Mouse (Mus musculus): ENCODE measurements around the gene Mgll. TPM values are rescaled to one million over a fixed set of nuclear protein-coding genes. Genes with fewer than 3 reads are reported as not detected.

Mgll gene
- polyA plus RNA-seq, 1 experiment from 2014 or later: 51.3 TPM

DNA sequence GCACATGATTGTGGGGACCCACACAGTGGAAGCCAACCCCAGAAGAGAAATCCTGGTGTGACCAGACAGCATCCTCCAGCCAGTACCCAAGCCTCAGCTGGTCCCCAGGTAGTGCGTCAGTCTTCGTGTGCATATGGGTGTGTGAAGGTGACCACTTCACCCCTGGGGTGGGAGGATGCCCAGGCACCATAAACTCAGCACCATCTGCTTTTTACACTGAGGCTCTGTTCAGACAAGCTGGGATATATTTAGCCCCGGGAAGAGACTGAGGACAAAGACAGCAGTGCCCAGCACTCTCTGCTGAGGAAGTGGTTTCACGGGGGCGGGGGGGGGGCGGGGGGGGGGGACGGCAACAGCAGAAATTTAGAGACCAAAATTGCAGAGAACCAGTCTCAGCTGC lies 87.2 kb downstream of the Mgll start:
- H3K9me3 ChIP-seq (ENCODE audit: control insufficient read depth, low read length): no peaks in the 10 kb centered on the region
- 59% methylated on average over 7 of the region's 7 CpGs for WGBS
- no peak overlapping the region for H3K4me2 ChIP-seq (replicated peaks)
- H3K36me3 ChIP-seq (replicated peaks; ENCODE audit: control insufficient read depth, insufficient read depth): no peaks in the 10 kb centered on the region
- no peak overlapping the region for H3K9ac ChIP-seq
- H3K4me1 ChIP-seq (replicated peaks; ENCODE audit: control insufficient read depth, insufficient read depth, low read length): 0 out of 2 replicates have a peak, but pooled peaks cover 8% of the 10 kb centered on the region
- H3K27me3 ChIP-seq (ENCODE audit: control insufficient read depth, insufficient read depth, low read length): no peaks in the 10 kb centered on the region
- H3K27ac ChIP-seq: no peak overlapping the region
- no peak overlapping the region for H3K4me3 ChIP-seq (replicated peaks; ENCODE audit: low read length)
- DNase-seq (ENCODE audit: low spot score) (no peak), ATAC-seq (ENCODE audit: low FRiP score) (no peak)

DNA sequence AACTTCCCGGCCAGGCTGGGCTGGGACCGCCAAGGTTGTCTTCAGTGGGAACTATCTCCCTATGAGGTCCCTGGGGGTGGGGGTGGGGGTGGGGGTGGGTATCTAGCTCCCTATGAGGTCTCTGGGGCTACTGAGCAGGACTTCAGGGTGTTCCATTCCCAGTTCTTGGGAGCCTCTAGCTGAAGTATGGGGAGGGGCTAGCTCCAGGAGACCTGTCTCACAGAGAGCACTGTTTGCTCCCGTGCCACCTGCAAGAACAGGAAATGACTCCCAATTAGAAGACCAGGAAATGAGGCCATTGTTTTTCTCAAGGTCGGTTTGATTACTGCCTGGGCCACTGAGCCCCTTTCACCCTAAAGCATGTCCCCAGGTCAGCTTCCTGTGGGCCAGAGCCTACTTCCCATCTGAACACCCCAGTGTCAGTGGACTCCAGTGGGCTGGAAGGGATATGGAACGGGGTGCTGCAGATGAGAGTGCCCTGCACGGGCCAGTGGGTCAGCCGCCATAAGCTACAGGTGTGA lies 87.7 kb downstream of the Mgll start:
- Histone ChIP-seq H3K27ac (no peak overlapping the region), H3K36me3 (replicated peaks; ENCODE audit: control insufficient read depth, insufficient read depth) (no peaks in the 10 kb centered on the region), H3K9me3 (ENCODE audit: control insufficient read depth, low read length) (no peaks in the 10 kb centered on the region), H3K27me3 (ENCODE audit: control insufficient read depth, insufficient read depth, low read length) (no peaks in the 10 kb centered on the region), H3K4me2 (replicated peaks) (no peak overlapping the region), H3K9ac (no peak overlapping the region), H3K4me3 (replicated peaks; ENCODE audit: low read length) (no peak overlapping the region), H3K4me1 (replicated peaks; ENCODE audit: control insufficient read depth, insufficient read depth, low read length) (0 out of 2 replicates have a peak, but pooled peaks cover 8% of the 10 kb centered on the region)
- 76% methylated on average over 7 of the region's 7 CpGs for WGBS
- ATAC-seq (ENCODE audit: low FRiP score): no peak
- DNase-seq (ENCODE audit: low spot score): no peak

DNA sequence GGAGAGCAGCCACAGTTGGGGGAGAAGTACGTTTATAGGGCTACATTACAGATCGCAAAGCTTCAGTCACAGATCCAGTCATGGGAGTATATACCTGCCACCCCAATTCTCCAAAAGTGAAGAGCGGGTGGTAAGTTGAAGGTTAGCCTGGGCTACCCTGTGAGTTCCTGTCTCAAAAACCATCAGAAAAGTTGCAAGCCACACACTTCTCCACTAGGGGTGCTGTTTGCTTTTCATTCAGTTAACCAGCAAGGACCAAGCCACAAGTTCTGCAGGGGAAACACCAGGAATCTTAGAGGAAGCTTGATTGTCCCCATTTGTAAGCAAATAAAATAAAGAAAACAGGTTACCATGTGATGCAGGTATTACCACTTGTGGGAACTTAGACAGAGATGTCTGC lies 88.7 kb downstream of the Mgll start:
- Histone ChIP-seq H3K9me3 (ENCODE audit: control insufficient read depth, low read length) (no peaks in the 10 kb centered on the region), H3K36me3 (replicated peaks; ENCODE audit: control insufficient read depth, insufficient read depth) (no peaks in the 10 kb centered on the region), H3K27ac (no peak overlapping the region), H3K4me1 (replicated peaks; ENCODE audit: control insufficient read depth, insufficient read depth, low read length) (0 out of 2 replicates have a peak, but pooled peaks cover 8% of the 10 kb centered on the region), H3K9ac (no peak overlapping the region), H3K4me3 (replicated peaks; ENCODE audit: low read length) (no peak overlapping the region), H3K27me3 (ENCODE audit: control insufficient read depth, insufficient read depth, low read length) (no peaks in the 10 kb centered on the region), H3K4me2 (replicated peaks) (no peak overlapping the region)
- 70% methylated on average over 3 of the region's 3 CpGs for WGBS
- DNase-seq (ENCODE audit: low spot score) (peak; percentile 63), ATAC-seq (ENCODE audit: low FRiP score) (no peak)

- Histone ChIP-seq H3K9me3 (ENCODE audit: control insufficient read depth, low read length) (no peaks in the 10 kb centered on the region), H3K36me3 (replicated peaks; ENCODE audit: control insufficient read depth, insufficient read depth) (no peaks in the 10 kb centered on the region), H3K27me3 (ENCODE audit: control insufficient read depth, insufficient read depth, low read length) (no peaks in the 10 kb centered on the region), H3K4me3 (replicated peaks; ENCODE audit: low read length) (no peak overlapping the region), H3K4me1 (replicated peaks; ENCODE audit: control insufficient read depth, insufficient read depth, low read length) (0 out of 2 replicates have a peak, but pooled peaks cover 8% of the 10 kb centered on the region), H3K4me2 (replicated peaks) (no peak overlapping the region), H3K9ac (no peak overlapping the region), H3K27ac (no peak overlapping the region)
- DNase-seq (ENCODE audit: low spot score) (no peak), ATAC-seq (ENCODE audit: low FRiP score) (no peak)
- WGBS: 90% methylated on average over 10 of the region's 10 CpGs
Measured at GRCm38 (mm10) chr6:88813832-88814231, 89.6 kb downstream of the Mgll start.

DNA sequence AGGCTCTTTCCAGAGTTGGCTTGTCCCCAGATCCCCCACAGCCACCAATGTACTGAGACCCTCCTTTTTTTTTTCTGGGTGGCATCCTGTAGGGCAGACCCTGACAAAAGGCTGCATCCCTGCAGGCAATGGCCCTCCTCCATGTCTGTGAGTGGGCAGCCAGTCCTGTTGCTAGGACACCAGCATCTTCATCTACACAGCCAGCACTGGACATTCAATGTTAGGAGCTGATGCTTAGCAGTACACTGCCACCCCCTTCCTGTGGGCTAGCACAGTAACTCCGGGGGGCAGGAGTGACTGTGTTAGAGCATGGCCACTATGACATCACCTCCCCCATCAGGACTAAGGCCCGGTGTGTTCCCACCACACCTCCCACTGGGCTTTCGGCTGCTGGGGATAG lies 90.8 kb downstream of the Mgll start:
- peak; percentile 41; the same call in 1 of the 2 replicates for ATAC-seq (ENCODE audit: low FRiP score)
- no peaks in the 10 kb centered on the region for H3K9me3 ChIP-seq (ENCODE audit: control insufficient read depth, low read length)
- 28% methylated on average over 3 of the region's 3 CpGs for whole genome bisulfite sequencing
- no peak overlapping the region for H3K27ac ChIP-seq
- H3K4me2 ChIP-seq (replicated peaks): no peak overlapping the region
- H3K4me1 ChIP-seq (replicated peaks; ENCODE audit: control insufficient read depth, insufficient read depth, low read length): 0 out of 2 replicates have a peak, but pooled peaks cover 6% of the 10 kb centered on the region
- no peaks in the 10 kb centered on the region for H3K27me3 ChIP-seq (ENCODE audit: control insufficient read depth, insufficient read depth, low read length)
- no peak overlapping the region for H3K9ac ChIP-seq
- no peak overlapping the region for H3K4me3 ChIP-seq (replicated peaks; ENCODE audit: low read length)
- no peaks in the 10 kb centered on the region for H3K36me3 ChIP-seq (replicated peaks; ENCODE audit: control insufficient read depth, insufficient read depth)
- no peak for DNase-seq (ENCODE audit: low spot score)

DNA sequence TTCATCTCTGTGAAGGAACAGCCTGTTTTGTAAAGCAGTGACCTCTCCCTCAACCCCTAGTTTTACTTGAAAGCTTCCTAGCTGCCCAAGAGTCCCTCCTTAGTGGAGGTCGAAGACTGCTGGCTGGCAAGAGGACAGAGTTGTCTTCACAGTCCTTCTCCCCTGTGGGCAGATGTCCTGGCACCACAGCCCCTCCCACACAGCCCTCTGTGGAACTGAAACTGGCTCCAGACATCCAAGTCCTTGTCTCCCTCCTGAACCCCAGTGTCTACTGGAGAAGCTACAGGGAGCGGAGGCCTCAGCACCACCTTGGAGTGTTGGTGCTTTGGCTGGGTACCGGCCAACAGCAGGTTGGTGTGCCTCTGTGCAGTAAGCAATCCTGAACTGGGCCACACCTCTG lies 91.3 kb downstream of the Mgll start:
- Histone ChIP-seq H3K4me1 (replicated peaks; ENCODE audit: control insufficient read depth, insufficient read depth, low read length) (0 out of 2 replicates have a peak, but pooled peaks cover 6% of the 10 kb centered on the region), H3K27me3 (ENCODE audit: control insufficient read depth, insufficient read depth, low read length) (no peaks in the 10 kb centered on the region), H3K4me3 (replicated peaks; ENCODE audit: low read length) (no peak overlapping the region), H3K4me2 (replicated peaks) (no peak overlapping the region), H3K36me3 (replicated peaks; ENCODE audit: control insufficient read depth, insufficient read depth) (no peaks in the 10 kb centered on the region), H3K9ac (no peak overlapping the region), H3K9me3 (ENCODE audit: control insufficient read depth, low read length) (no peaks in the 10 kb centered on the region), H3K27ac (no peak overlapping the region)
- ATAC-seq (ENCODE audit: low FRiP score): no peak
- DNase-seq (ENCODE audit: low spot score): no peak
- 76% methylated on average over 3 of the region's 3 CpGs for WGBS

- no peaks in the 10 kb centered on the region for H3K36me3 ChIP-seq (replicated peaks; ENCODE audit: control insufficient read depth, insufficient read depth)
- no peak overlapping the region for H3K4me2 ChIP-seq (replicated peaks)
- H3K27ac ChIP-seq: no peak overlapping the region
- ATAC-seq (ENCODE audit: low FRiP score) (no peak), DNase-seq (ENCODE audit: low spot score) (no peak)
- H3K4me3 ChIP-seq (replicated peaks; ENCODE audit: low read length): no peak overlapping the region
- no peaks in the 10 kb centered on the region for H3K9me3 ChIP-seq (ENCODE audit: control insufficient read depth, low read length)
- WGBS: 86% methylated on average over 3 of the region's 3 CpGs
- H3K27me3 ChIP-seq (ENCODE audit: control insufficient read depth, insufficient read depth, low read length): no peaks in the 10 kb centered on the region
- no peak overlapping the region for H3K9ac ChIP-seq
- 0 out of 2 replicates have a peak, but pooled peaks cover 6% of the 10 kb centered on the region for H3K4me1 ChIP-seq (replicated peaks; ENCODE audit: control insufficient read depth, insufficient read depth, low read length)
Measured at GRCm38 (mm10) chr6:88816913-88817312, 92.7 kb downstream of the Mgll start.

- Histone ChIP-seq H3K4me1 (replicated peaks; ENCODE audit: control insufficient read depth, insufficient read depth, low read length) (no peaks in the 10 kb centered on the region), H3K36me3 (replicated peaks; ENCODE audit: control insufficient read depth, insufficient read depth) (no peaks in the 10 kb centered on the region), H3K4me3 (replicated peaks; ENCODE audit: low read length) (no peak overlapping the region), H3K9ac (no peak overlapping the region), H3K27me3 (ENCODE audit: control insufficient read depth, insufficient read depth, low read length) (no peaks in the 10 kb centered on the region), H3K27ac (no peak overlapping the region), H3K9me3 (ENCODE audit: control insufficient read depth, low read length) (no peaks in the 10 kb centered on the region), H3K4me2 (replicated peaks) (no peak overlapping the region)
- no peak for ATAC-seq (ENCODE audit: low FRiP score)
- DNase-seq (ENCODE audit: low spot score): no peak
- WGBS: 63% methylated on average over 3 of the region's 3 CpGs
Measured at GRCm38 (mm10) chr6:88820853-88821252, 96.6 kb downstream of the Mgll start.

GRCm38 (mm10) chr6:88821294-88821693 lies 97.1 kb downstream of the Mgll start:
- Histone ChIP-seq H3K9me3 (ENCODE audit: control insufficient read depth, low read length) (no peaks in the 10 kb centered on the region), H3K9ac (no peak overlapping the region), H3K27ac (no peak overlapping the region), H3K4me3 (replicated peaks; ENCODE audit: low read length) (no peak overlapping the region), H3K36me3 (replicated peaks; ENCODE audit: control insufficient read depth, insufficient read depth) (no peaks in the 10 kb centered on the region), H3K4me1 (replicated peaks; ENCODE audit: control insufficient read depth, insufficient read depth, low read length) (0 out of 2 replicates have a peak, but pooled peaks cover 1% of the 10 kb centered on the region), H3K27me3 (ENCODE audit: control insufficient read depth, insufficient read depth, low read length) (no peaks in the 10 kb centered on the region), H3K4me2 (replicated peaks) (no peak overlapping the region)
- WGBS: 93% methylated on average over 6 of the region's 6 CpGs
- DNase-seq (ENCODE audit: low spot score) (no peak), ATAC-seq (ENCODE audit: low FRiP score) (no peak)

DNA sequence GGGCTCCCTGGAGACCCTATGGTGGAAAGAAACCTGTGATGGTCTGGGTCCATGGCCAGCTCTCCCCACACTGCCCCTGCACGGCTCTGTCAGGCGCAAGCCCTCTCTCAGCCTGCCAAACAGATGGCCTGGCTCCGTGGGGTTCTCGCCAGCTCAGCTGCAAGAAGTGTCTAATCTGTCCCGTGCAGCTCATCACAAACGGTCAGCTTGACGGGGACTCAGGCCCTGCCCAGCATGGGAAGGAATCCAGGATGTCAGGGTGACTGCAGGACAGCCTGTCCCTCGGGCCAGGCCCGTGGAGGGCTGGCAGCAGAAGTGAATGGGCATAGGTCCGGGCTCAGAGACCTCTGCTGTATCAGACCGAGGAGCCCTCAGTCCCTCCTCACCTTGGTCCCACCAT lies 97.7 kb downstream of the Mgll start:
- H3K27me3 ChIP-seq (ENCODE audit: control insufficient read depth, insufficient read depth, low read length): no peaks in the 10 kb centered on the region
- no peak overlapping the region for H3K27ac ChIP-seq
- H3K9me3 ChIP-seq (ENCODE audit: control insufficient read depth, low read length): no peaks in the 10 kb centered on the region
- H3K4me1 ChIP-seq (replicated peaks; ENCODE audit: control insufficient read depth, insufficient read depth, low read length): peaks cover 7% of the 10 kb centered on the region; the same call in 1 of the 2 replicates
- WGBS: 68% methylated on average over 11 of the region's 11 CpGs
- H3K4me2 ChIP-seq (replicated peaks): no peak overlapping the region
- H3K9ac ChIP-seq: no peak overlapping the region
- DNase-seq (ENCODE audit: low spot score) (no peak), ATAC-seq (ENCODE audit: low FRiP score) (no peak)
- H3K4me3 ChIP-seq (replicated peaks; ENCODE audit: low read length): no peak overlapping the region
- no peaks in the 10 kb centered on the region for H3K36me3 ChIP-seq (replicated peaks; ENCODE audit: control insufficient read depth, insufficient read depth)
